Mouse (Mus musculus) MEL-GATA-1-ER (cell line): ENCODE data around the gene Ppp1r9b.
"Not testable (repeated sequence)": the region's sequence is repeated elsewhere in the genome, so short reads cannot be mapped to it uniquely, and the experiment has no call there.

ENCODE experiments used
- DNase-seq: peaks from one replicate; pipeline ENCODE4 v3.0.0-alpha.2; 2012; ENCODE audit warnings: low read depth; ENCODE audit errors: extremely low read depth

The Ppp1r9b gene

DNA sequence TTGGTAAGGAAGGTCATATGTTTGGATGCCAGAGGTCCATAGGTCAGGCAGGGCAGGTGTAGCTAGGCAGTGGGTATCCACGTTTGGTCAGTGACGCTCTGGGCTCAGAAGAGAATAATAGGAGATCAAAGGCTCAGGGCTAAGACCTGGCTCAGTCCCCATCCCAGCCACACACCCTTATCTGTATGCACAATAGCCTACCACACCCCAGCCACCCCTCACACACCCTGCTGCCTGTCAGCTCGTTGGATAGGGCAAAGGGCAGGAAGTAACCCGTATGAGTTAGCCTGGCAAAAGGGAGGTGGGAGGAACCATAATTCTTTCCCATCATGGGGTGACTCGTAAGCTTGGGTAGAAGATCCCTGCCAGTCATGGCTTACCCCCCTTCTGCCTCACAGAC, 6.8 kb downstream of the Ppp1r9b start:
- DNase-seq, result peak; percentile 86

DNA sequence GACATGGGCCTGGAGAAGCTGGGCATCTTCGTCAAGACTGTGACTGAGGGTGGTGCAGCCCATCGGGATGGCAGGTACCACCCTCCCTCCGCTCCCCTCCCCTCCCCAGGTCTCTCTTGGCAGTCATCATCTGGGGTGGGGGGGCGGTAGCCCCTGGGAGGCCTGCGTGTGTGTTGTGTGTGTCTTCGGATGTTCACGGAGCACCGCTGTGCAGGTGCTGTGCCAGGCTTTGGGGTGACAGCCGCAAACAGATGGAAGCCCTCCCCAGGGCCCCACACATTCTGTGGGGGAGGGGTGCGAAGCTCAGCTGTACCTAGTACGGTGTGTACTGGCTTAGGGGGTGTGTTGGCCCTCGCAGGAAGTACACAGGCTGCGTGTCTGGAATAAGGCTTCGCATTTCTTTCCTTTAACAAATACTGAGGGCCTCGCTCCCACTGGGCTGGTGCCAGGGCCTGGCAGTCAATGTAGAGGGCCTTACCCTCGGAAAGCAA, 7.3 kb downstream of the Ppp1r9b start:
- DNase-seq, result no peak

DNA sequence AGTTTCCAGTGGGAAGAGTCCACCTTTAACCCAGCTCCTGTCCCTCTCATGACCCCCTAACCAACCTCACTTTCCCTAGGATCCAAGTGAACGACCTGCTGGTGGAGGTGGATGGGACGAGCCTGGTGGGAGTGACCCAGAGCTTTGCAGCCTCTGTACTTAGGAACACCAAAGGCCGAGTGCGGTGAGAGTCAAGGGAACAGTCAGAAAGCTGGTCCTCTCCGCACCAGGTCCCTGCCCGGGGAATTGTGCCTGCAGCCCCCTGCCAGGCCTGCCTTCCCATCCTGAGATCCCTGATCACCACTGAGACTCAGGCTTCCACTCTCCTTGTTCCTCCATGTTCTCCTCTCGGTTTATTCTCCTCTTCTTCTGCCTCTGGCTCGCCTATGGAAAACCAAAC, 9.3 kb downstream of the Ppp1r9b start:
- no peak for DNase-seq

DNA sequence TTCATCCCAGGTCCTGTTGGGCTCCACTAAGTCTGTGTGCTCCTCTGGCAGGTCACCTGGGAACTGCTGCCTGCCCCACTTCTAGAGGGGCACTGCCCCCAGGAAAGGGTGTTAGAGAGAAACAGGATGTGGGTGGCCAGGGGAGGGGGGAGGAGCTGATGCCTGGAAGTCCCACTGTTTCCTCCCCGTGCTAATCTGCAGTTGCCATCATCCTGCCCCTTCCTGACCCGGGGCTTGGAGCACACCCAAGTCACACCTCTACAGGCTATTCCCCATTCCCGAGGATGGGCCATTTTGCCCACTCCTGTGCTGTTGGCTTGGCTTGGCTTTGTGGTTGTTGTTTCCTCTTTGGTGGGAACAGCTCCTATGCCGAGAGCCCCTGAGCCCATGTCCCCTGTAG, 9.7 kb downstream of the Ppp1r9b start:
- peak; percentile 68 for DNase-seq

DNA sequence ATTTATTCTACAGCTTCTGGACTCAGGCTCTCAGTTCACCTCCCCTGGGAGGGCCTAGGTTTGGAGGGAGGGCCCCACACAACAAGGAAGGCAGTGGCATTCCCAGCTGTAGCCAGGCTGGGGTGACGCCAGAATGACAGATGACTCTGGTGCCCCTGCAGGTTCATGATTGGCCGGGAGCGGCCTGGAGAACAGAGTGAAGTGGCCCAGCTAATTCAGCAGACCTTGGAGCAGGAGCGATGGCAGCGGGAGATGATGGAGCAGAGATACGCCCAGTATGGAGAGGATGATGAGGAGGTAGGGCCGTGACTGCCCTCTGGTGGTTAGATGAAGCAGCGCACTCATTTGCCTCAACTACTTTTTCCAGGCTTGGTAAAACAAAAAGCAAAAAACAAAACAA, 10.2 kb downstream of the Ppp1r9b start:
- DNase-seq, result no peak

DNA sequence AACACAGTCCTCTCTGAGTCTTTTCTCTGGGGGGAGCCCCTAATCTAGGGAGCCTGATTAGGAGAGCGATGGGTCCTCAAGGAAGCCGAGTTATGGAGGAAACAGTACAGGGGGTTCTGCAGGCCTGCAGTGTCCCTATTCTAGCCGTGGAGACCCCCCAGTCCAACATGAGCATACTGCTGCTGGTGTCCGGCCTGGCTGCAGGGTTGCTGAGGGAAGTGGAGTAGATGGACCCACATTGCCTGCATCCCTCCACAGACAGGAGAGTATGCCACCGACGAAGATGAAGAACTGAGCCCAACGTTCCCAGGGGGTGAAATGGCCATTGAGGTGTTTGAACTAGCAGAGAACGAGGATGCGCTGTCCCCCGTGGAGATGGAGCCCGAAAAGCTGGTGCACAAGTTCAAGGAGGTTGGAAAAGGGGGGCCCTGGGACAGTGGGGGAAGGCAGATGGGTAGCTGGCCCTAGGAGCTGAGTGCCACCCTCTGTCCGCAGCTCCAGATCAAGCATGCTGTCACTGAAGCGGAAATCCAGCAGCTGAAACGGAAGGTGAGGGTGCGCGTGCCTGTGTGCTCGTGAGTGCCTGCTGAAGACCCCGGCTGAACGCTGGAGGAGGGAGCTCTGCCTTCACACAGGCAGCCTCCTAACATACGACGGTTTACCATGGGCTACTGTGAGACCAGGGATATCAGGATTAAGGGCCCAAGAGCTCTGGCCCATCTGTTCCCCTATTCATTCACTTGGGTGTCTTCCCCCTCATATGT, 10.9 kb downstream of the Ppp1r9b start:
- DNase-seq, result no peak

DNA sequence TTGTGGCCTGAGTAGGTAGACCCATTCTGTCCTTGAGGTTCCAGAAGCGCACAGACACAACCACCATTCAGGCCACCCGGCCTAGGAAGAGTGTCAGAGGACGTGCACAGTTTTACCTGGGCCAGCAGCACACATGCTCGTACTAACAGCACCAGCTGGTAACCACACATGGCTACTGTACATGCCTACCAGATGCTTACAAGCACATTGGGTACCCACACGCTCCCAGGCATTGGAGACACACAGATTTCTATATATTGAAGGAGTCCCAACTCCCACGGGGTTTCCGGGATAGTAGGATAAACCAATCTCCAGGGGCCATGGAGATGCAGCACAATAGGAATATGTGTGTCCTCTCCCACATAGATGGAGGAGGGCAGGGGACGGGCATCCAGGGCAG, 11.9 kb downstream of the Ppp1r9b start:
- DNase-seq, result no peak

DNA sequence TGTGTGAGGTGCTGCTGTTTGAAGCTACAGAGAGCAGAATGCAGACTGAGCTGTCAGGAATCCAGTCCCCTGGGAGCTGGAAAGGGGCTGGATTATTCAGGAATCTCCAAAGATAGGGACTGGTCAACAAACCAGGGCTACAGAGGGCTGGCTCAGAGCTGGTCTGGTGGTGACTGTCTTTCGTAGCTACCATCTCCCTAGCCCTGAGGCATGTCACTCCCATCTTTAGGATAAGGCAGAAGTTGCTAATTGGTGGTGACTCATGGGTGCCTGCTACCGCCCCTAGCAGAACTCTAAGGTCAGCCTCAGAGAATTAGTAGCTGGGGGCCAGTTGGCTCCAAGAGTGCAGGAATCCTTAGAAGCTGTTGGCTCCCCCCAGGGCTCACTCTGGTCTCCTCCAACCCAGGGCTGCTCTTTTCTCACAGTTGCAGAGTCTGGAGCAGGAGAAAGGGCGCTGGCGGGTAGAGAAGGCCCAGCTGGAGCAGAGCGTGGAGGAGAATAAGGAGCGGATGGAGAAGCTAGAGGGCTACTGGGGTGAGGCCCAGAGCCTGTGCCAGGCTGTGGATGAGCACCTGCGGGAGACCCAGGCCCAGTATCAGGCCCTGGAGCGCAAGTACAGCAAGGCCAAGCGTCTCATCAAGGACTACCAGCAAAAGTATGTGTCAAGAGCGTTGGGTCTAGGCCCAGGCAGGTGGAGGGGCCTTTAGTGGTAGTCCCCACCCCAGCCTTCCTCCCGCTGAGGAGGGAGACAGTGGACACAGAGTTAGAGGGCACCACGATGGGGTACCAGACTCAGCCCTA, 13.5 kb downstream of the Ppp1r9b start:
- no peak for DNase-seq

DNA sequence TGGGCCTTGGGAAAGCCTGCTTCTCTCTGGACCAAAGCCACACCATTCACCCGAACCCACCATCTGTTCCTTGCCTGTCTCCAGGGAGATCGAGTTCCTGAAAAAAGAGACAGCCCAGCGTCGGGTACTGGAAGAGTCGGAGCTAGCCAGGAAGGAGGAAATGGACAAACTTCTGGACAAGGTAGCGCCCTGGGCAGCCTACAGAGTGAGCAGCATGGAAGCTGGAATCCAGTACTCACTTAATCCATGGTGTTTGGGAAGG, 14.0 kb downstream of the Ppp1r9b start:
- DNase-seq, result no peak

DNA sequence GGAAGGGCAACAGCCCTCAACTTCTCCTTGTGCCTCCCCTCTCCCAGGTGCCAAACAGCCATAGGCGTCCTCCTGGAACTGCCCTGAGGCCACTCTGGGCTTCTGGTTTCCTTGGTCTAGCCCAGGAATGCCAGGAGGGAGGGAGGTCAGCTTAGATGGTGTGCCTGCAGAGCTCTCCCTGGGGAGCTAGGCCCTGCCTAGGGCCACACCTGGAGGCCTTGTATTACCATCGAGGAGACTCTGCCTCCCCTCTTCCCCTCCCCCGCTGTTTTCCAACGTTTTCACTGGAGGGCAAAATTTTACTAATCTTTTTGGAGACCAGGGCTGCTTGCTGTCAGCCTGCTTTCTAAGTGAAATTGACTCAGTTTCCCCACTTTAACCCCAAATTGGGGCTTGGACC, 15.2 kb downstream of the Ppp1r9b start:
- no peak for DNase-seq

DNA sequence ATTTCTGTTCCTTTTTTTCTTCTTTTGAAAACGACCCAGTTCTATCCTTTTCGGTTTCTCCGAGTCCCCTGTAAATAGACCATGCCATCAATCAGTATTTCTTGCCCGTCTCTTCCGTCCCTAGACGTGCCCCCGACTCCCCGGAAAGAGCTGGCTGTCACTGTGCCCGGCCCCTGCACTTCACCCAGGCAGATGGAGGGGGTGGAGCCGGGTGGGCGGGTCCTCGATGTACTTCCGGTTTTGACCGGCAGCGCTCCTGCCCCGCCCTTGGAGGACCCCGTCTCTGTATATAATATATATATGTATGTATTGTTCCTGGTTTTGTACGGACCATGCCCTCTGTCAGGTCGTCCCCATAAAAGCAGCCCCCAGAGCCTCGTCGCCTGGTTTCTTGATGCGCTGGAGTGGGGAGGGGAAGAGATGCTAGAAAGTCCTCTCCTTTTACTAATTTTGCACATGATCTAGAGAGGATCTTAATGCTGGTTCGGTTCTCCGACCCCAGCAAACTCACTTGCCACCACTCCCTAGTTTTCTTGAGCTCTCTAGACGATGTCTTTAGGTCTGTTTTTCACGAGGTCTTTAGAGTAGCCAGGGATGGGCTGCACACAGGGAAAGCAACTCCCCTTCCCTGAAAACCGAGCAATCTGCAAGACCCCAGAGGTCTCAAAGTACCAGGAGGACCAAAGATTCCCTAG, 15.8 kb downstream of the Ppp1r9b start:
- no peak for DNase-seq

DNA sequence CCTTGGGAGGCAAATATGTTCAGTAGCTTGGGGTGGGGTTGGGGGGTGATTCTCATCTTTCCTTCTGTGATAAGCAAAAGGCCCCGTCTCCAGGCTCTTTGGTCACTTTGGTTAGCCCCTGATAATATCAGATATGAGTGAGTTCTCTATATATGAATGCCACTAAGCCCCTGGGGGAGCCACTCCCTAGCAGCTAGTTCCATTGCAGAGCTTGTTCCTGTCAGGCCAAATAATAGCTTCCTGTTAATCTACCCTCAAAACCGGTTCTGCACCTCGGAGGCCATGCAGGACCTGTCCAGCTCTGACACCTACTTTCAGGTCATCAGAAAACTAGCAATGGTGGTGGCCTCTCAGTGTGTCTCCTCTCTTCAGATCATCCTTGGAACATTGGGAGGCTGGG, 16.6 kb downstream of the Ppp1r9b start:
- DNase-seq, result no peak

DNA sequence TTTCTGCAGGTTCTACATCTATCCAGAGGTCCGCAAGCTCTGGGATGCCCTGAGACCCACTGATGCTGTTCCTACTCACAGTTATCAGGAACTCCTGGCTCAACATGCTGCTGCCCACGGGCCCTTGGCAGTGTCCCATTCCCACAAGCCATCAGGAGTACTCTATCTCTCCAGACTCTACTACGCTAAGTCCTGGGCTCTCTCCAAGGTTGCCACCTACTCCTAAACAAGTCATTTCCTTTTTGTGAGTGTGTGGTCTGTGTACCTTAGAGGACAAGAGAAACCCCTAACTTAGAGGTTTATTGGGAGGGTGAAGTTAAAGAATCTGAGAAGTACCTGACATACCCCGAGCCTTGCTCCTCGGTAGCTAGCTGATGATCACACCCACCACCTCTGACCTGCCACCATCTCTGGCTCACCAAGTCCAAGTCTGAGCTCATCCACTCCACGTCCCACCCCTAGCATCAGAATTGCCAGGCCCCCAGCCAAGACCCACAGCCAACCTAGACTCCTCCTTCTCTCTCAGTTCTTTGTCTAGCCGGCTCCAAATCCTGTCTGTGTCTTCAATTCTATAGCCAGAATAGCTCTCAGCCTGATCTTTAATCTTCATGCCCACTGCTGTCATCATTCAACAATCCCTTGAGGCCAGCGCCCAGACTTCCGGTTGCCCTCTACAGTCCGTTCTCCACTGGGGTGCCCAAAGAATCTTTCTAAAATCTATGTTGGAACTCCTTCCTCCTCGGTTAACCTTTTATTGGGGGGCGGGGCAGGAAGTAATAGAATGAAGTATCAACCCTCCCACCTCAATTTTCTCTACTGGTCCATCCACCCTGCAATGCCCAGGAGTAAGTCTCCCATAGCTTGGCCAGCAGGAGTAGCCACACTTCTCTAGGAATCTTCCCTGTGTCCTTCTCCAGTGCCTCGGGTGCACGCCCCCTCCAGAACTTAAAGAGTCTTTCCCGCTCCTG, 18.1 kb downstream of the Ppp1r9b start:
- DNase-seq, result no peak

DNA sequence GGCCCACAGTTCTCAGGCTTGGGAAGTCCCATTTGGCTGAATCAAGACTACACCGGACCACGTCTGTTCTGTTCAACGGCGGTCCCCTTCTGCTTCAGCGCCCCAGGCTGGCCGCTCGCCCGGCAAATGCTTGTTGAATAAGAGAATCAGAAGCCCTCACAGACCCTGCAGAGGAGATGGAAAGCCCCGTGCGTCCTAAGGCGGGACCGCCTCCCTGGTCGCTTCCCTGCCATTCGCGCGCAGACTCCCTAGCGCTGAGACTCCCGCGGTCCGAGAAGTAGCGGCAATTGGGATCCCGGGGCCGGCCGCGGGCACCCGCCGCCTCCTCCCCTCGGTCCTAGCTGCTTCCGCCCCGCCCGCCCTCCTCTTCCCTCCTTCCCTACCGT, 18.8 kb downstream of the Ppp1r9b start, which contains the start of gene Samd14:
Samd14 (plus strand) TSS at position 251 of the 386 bp plus-strand sequence.
- DNase-seq, result no peak

DNA sequence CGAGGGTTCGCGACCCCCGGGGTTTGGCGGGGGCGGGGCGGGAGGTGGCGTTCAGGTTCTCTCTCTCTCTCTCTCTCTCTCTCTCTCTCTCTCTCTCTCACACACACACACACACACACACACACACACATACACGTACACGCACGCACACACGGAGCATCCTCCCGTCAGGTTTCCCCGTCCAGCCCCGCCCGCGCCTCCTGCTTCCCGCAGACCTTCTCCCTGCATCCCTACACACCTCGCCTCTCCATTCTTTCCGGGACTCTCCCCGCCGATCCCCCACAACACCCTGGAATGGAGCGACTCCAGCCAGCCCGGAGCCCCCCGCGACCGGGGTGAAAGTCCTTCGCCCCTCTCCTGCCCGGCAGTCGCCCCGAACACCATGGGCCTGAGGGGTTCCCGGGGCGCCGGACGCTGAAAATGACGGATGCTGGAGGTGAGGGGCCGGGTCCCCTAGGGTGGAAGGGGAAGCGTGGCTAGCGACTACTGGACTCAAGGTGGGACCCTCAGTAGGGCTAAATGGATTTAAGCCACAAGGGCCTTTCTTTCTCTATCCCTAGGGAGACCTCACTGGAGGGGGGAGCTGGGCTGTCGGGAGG, 19.4 kb downstream of the Ppp1r9b start:
- DNase-seq, result no peak

DNA sequence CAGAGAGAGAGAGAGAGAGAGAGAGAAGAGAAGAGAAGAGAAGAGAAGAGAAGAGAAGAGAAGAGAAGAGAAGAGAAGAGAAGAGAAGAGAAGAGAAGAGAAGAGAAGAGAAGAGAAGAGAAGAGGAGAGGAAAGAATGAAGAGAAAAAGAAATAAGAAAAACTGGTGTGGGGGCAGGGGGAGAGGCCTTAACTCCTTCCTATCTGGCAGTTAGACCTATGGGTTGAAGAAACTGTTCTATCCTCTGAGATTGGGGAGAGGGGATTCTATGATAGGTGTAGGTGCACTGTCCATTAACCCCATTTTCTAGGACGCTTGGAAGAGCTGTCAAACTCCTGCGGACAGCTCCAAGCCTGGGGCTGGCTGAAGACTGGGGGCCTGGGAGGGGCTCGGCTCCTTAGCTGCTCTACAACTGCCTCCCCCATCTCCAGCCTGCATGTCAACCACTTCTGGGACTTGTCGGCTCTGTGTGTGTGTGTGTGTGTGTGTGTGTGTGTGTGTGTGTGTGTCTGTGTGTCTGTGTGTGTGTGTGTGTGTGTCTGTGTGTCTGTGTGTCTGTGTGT, 20.1 kb downstream of the Ppp1r9b start:
- not testable (repeated sequence) for DNase-seq

DNA sequence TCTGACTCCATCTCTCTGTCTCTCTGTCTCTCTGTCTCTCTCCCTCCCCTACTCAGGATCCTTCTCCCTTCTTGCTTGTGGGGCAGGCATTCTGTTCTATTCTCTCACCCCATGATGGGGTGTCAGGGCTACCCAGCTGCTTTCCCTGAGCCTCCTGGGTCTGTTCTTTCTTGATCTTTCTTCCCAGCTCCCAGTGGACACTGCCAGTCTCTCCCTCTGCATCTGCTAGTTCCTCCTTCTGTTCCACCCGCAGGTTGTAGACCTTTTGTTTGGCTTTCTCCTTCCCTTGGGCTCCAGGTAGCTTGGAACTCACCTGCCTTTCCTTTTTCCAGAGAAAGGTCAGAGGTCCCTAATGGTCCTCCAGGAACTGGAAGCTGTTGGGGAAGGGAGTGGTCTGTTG, 20.6 kb downstream of the Ppp1r9b start:
- DNase-seq, result no peak

DNA sequence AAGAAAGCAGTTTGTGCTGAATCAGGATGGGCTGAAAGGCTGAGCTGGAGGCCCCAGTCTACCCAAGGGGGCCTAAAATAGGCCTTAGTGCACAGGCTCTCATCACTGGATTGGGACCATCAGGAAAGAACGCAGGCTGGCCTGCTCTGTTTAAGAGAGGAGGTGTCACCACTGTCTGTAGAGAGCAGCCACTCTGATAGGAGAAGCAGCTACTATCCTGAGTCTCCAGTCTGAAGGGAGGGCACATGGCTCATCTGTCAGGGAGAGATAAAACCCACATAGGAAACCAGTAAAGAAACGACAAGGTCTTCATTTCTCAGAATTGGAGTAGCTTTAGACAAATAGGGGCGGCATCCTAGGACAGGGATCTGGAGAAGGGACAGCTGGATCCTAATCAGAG, 21.2 kb downstream of the Ppp1r9b start:
- DNase-seq, result peak; percentile 99

DNA sequence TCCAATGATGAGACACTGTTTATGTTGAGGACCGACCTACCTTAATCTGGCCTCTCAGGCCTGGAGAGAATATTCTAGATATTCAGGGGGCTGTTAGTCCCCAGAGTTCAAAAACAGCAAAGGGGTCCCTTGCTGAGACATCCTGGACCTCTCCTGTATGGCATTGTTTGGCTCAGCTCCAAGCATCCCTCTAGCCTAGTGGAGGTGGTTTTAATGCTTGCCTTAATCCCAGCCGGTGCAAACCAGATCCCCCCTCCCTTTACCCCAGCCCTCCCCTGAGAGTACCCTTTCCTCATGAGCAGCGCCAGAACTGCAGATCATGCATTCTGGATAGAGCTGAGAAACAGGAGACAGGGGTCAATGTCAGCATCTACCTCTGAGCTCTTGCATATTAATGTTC, 21.7 kb downstream of the Ppp1r9b start:
- DNase-seq, result no peak

DNA sequence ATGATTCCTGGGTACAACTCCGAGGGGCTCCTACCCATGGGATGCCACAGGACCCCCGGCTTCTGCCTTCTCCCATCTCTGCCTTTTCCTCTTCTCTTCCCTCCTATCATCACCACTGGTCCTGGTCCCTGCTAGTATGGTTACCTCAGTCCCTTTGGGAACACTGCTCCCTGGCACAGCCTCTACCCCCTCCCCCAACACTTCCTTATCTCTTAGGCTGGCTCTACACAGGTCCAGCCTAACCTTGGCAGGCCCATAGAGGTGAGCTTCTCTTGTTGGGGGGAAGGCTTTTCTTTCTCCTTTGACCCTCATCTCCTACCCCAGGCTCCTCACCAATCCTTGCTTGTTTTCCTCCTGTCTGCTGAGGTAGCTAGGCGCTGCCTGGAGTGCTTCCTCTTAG, 24.6 kb downstream of the Ppp1r9b start:
- DNase-seq, result no peak
